Mouse (Mus musculus): ENCODE results near the gene Slc35f1.

- TF ChIP-seq CTCF (IDR thresholded peaks at IDR 0.05; ENCODE audit: insufficient read depth, low read depth, low read length) (no peak), POLR2A (IDR thresholded peaks at IDR 0.05; ENCODE audit: insufficient read depth, low read depth, low read length) (no peak)
Observed at GRCm38 (mm10) chr10:52726674-52727073, 36.3 kb downstream of the Slc35f1 start.
